Mouse (Mus musculus): ENCODE data around the gene Pou6f2.

The Pou6f2 gene

GRCm38 (mm10) chr13:18211242-18211641 lies 186.2 kb downstream of the Pou6f2 start:
- no peak for DNase-seq

GRCm38 (mm10) chr13:18204476-18205250 lies 192.8 kb downstream of the Pou6f2 start:
- no peak for DNase-seq

- DNase-seq: peak; percentile 31
Measured at GRCm38 (mm10) chr13:18174003-18174402, 223.5 kb downstream of the Pou6f2 start.

- DNase-seq: no peak
Measured at GRCm38 (mm10) chr13:18173021-18173420, 224.5 kb downstream of the Pou6f2 start.

- DNase-seq: peak; percentile 25
Measured at GRCm38 (mm10) chr13:18172334-18172733, 225.2 kb downstream of the Pou6f2 start.

GRCm38 (mm10) chr13:18164182-18164581 lies 233.3 kb downstream of the Pou6f2 start:
- no peak for DNase-seq

- DNase-seq: no peak
Measured at GRCm38 (mm10) chr13:18160566-18160965, 236.9 kb downstream of the Pou6f2 start.

- no peak for DNase-seq
Measured at GRCm38 (mm10) chr13:18153949-18154582, 243.4 kb downstream of the Pou6f2 start.

GRCm38 (mm10) chr13:18133646-18134045 lies 263.8 kb downstream of the Pou6f2 start:
- no peak for DNase-seq

GRCm38 (mm10) chr13:18133193-18133592 lies 264.3 kb downstream of the Pou6f2 start:
- no peak for DNase-seq

- DNase-seq: no peak
Measured at GRCm38 (mm10) chr13:18131324-18131723, 266.2 kb downstream of the Pou6f2 start.

- DNase-seq: no peak
Measured at GRCm38 (mm10) chr13:18129697-18130096, 267.8 kb downstream of the Pou6f2 start.

GRCm38 (mm10) chr13:18128826-18129225 lies 268.7 kb downstream of the Pou6f2 start:
- no peak for DNase-seq

GRCm38 (mm10) chr13:18128053-18128452 lies 269.4 kb downstream of the Pou6f2 start:
- DNase-seq: no peak

- no peak for DNase-seq
Measured at GRCm38 (mm10) chr13:18126111-18126510, 271.4 kb downstream of the Pou6f2 start.

GRCm38 (mm10) chr13:18125226-18126000 lies 272.1 kb downstream of the Pou6f2 start:
- DNase-seq: no peak

- DNase-seq: peak; percentile 71
Measured at GRCm38 (mm10) chr13:18124368-18124767, 273.1 kb downstream of the Pou6f2 start.

- DNase-seq: no peak
Measured at GRCm38 (mm10) chr13:18120406-18120805, 277.1 kb downstream of the Pou6f2 start.

GRCm38 (mm10) chr13:18081443-18082119 lies 315.9 kb downstream of the Pou6f2 start:
- DNase-seq: no peak

Measured in kidney, postnatal 10 days (tissue).